Mouse (Mus musculus) midbrain, embryonic 12.5 days (tissue): ENCODE results near the gene Wdr3. TPM values are rescaled to one million over a fixed set of nuclear protein-coding genes. Genes with fewer than 3 reads are reported as not detected.
A peak's percentile ranks its signal among the peaks of the same experiment; 100 is the strongest.

Experiments
- ATAC-seq: fragments of 200-750 bp; cut with Nextera tagmentation; 2 replicates; pipeline ENCODE4 v1.8.0; 2017; ENCODE audit warnings: low read depth, moderate TSS enrichment, moderate library complexity; ENCODE audit not compliant: low FRiP score
- H3K27ac ChIP-seq: fragments of 300-500 bp; sonication (generic); replicated peaks from 2 replicates; pipeline ENCODE4 v1.5.1; 2016; ENCODE audit warnings: mild to moderate bottlenecking
- H3K27me3 ChIP-seq: fragments of 300-500 bp; sonication (generic); 2 replicates; pipeline ENCODE4 v1.6.1; 2016; ENCODE audit warnings: mild to moderate bottlenecking
- H3K36me3 ChIP-seq: fragments of 300-500 bp; sonication (generic); 2 replicates; pipeline ENCODE4 v1.6.1; 2016
- H3K4me1 ChIP-seq: fragments of 300-500 bp; sonication (generic); 2 replicates; pipeline ENCODE4 v1.6.1; 2016
- H3K4me2 ChIP-seq: fragments of 300-500 bp; sonication (generic); replicated peaks from 2 replicates; pipeline ENCODE4 v1.6.1; 2016; ENCODE audit warnings: mild to moderate bottlenecking, moderate library complexity
- H3K4me3 ChIP-seq: fragments of 300-500 bp; sonication (generic); 2 replicates; pipeline ENCODE4 v1.5.1; 2016; ENCODE audit warnings: mild to moderate bottlenecking
- H3K9ac ChIP-seq: fragments of 300-500 bp; sonication (generic); replicated peaks from 2 replicates; pipeline ENCODE4 v1.6.1; 2016; ENCODE audit warnings: mild to moderate bottlenecking, moderate library complexity
- H3K9me3 ChIP-seq: fragments of 300-500 bp; sonication (generic); 2 replicates; pipeline ENCODE4 v1.6.1; 2016; ENCODE audit warnings: mild to moderate bottlenecking
- WGBS: fragments of 180-500 bp; shearing (Covaris S2); methylation state at CpG from one replicate; pipeline ENCODE4 v1.1.7; 2016; 5-methylcytosine and 5-hydroxymethylcytosine counted together
- polyA plus RNA-seq: library from polyadenylated mRNA; unstranded; fragments of >200 nt; fragmentation: Nextera tagmentation; extraction: Ambion mirVana; gene quantifications from 2 replicates; pipeline ENCODE4 v1.2.1, GENCODE M21; 2016

Gene Wdr3
- 50.9 and 55.5 TPM in 2 replicates for polyA plus RNA-seq

- peak; percentile 99 for ATAC-seq
- peaks cover 13% of the 10 kb centered on the region for H3K4me1 ChIP-seq
- WGBS, result under 1% methylated on average over 55 of the region's 55 CpGs
- H3K9ac ChIP-seq, result peak within 1 kb of the TSS; percentile 89
- peak within 1 kb of the TSS; percentile 91 for H3K4me3 ChIP-seq
- H3K36me3 ChIP-seq, result peaks cover 26% of the 10 kb centered on the region
- H3K27me3 ChIP-seq, result no peaks in the 10 kb centered on the region
- no peaks in the 10 kb centered on the region for H3K9me3 ChIP-seq
- H3K27ac ChIP-seq, result peak within 1 kb of the TSS; percentile 92
- peak within 1 kb of the TSS; percentile 83 for H3K4me2 ChIP-seq
These were observed at the start of gene Wdr3, which contains the start of gene Gdap2 for GRCm38 (mm10) chr3:100162315-100163105. Wdr3 (minus strand) TSS chr3:100162407. Gdap2 (plus strand) TSS chr3:100162381.

GRCm38 (mm10) chr3:100206973-100207372, 44.8 kb upstream of the Wdr3 start:
- Histone ChIP-seq H3K4me3 (no peak overlapping the region), H3K36me3 (peaks cover 48% of the 10 kb centered on the region), H3K27me3 (no peaks in the 10 kb centered on the region), H3K9ac (no peak overlapping the region), H3K9me3 (no peaks in the 10 kb centered on the region), H3K4me1 (no peaks in the 10 kb centered on the region), H3K4me2 (no peak overlapping the region), H3K27ac (no peak overlapping the region)
- no peak for ATAC-seq
- 81% methylated on average over 1 of the region's 1 CpGs for WGBS

DNA sequence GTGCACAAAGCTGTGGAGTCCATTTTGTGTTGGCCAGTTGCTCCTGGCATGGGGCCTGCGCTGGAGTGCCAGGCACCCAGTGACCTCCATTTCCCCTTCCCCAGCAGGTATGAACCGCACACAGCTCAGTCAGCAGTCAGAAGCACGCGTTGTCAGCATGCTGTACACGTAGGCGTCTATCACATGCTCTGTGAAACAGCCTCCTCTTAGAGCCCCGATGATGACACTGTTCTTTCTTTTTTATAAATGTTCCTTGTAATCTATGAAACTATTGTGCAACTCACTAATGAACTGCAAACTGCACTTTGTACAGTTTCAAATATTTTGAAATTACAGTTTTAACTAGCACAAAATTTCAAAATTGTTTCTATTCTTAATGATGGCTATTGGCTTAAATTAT, 39.3 kb upstream of the Wdr3 start:
- H3K36me3 ChIP-seq, result peaks cover 59% of the 10 kb centered on the region
- no peak overlapping the region for H3K4me3 ChIP-seq
- no peak for ATAC-seq
- H3K4me2 ChIP-seq, result no peak overlapping the region
- H3K4me1 ChIP-seq, result no peaks in the 10 kb centered on the region
- H3K27me3 ChIP-seq, result no peaks in the 10 kb centered on the region
- 95% methylated on average over 7 of the region's 7 CpGs for WGBS
- H3K9me3 ChIP-seq, result no peaks in the 10 kb centered on the region
- no peak overlapping the region for H3K9ac ChIP-seq
- no peak overlapping the region for H3K27ac ChIP-seq

DNA sequence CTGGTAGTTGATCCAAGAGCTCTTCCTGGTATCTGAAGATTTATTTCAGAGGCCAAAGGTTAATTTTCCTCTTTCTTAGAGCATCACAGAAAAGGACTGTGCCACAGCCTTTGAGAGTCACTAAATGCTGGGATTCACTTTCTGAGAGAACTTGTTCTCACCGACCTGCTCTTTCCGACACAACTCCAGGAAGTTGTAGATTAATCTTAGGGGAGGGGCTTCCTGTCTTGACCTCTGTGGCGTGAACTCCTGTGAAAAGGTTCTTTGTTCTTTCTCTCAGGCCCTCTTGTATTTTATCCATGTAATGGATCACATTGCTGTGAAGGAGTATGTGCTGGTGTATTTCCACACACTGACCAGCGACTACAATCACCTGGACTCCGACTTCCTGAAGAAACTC, 32.0 kb upstream of the Wdr3 start:
- Histone ChIP-seq H3K4me1 (no peaks in the 10 kb centered on the region), H3K9ac (no peak overlapping the region), H3K36me3 (peaks cover 33% of the 10 kb centered on the region), H3K27me3 (no peaks in the 10 kb centered on the region), H3K9me3 (no peaks in the 10 kb centered on the region), H3K4me2 (no peak overlapping the region), H3K4me3 (no peak overlapping the region), H3K27ac (no peak overlapping the region)
- ATAC-seq, result no peak
- 77% methylated on average over 5 of the region's 5 CpGs for WGBS

- H3K27me3 ChIP-seq, result no peaks in the 10 kb centered on the region
- H3K4me3 ChIP-seq, result no peak overlapping the region
- no peak overlapping the region for H3K4me2 ChIP-seq
- peak; percentile 70; the same call in 1 of the 2 replicates for ATAC-seq
- 85% methylated on average over 11 of the region's 11 CpGs for WGBS
- H3K36me3 ChIP-seq, result peaks cover 39% of the 10 kb centered on the region
- no peaks in the 10 kb centered on the region for H3K9me3 ChIP-seq
- no peak overlapping the region for H3K27ac ChIP-seq
- H3K4me1 ChIP-seq, result no peaks in the 10 kb centered on the region
- H3K9ac ChIP-seq, result no peak overlapping the region
These were observed 27.7 kb upstream of the Wdr3 start for GRCm38 (mm10) chr3:100189861-100190260.

- Histone ChIP-seq H3K4me1 (no peaks in the 10 kb centered on the region), H3K36me3 (peaks cover 39% of the 10 kb centered on the region), H3K4me2 (no peak overlapping the region), H3K9ac (no peak overlapping the region), H3K4me3 (no peak overlapping the region), H3K27me3 (no peaks in the 10 kb centered on the region), H3K9me3 (no peaks in the 10 kb centered on the region), H3K27ac (no peak overlapping the region)
- 71% methylated on average over 1 of the region's 1 CpGs for WGBS
- peak; percentile 87 for ATAC-seq
These were observed 27.2 kb upstream of the Wdr3 start for GRCm38 (mm10) chr3:100189444-100189843.

DNA sequence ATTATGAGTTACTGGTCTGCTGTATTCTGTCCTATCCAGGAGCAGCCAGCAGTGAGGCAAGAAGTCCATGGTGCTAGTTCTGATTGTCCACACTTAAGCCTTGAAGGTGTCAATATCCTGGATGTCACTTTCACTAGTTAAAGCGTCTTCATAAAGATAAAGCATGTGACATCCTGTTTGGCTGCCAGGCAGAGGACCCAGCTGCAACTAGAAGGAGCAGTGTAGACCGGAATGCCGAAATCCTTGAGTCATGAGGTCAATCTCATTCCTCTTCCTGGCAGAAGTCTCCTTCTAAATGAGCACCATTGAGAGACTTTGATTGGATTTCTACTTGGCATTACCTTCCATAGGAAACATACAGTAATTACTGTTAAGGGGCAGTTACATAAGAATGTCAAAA, 18.3 kb upstream of the Wdr3 start:
- no peaks in the 10 kb centered on the region for H3K4me1 ChIP-seq
- no peak overlapping the region for H3K27ac ChIP-seq
- peaks cover 68% of the 10 kb centered on the region for H3K36me3 ChIP-seq
- no peak overlapping the region for H3K9ac ChIP-seq
- no peak for ATAC-seq
- H3K9me3 ChIP-seq, result no peaks in the 10 kb centered on the region
- H3K4me3 ChIP-seq, result no peak overlapping the region
- WGBS, result 81% methylated on average over 3 of the region's 3 CpGs
- H3K27me3 ChIP-seq, result no peaks in the 10 kb centered on the region
- H3K4me2 ChIP-seq, result no peak overlapping the region

GRCm38 (mm10) chr3:100176031-100176430, 13.8 kb upstream of the Wdr3 start:
- Histone ChIP-seq H3K27ac (no peak overlapping the region), H3K9ac (no peak overlapping the region), H3K9me3 (no peaks in the 10 kb centered on the region), H3K27me3 (no peaks in the 10 kb centered on the region), H3K4me3 (no peak overlapping the region), H3K36me3 (peaks cover 74% of the 10 kb centered on the region), H3K4me2 (no peak overlapping the region), H3K4me1 (no peaks in the 10 kb centered on the region)
- no peak for ATAC-seq
- WGBS, result 82% methylated on average over 2 of the region's 2 CpGs

DNA sequence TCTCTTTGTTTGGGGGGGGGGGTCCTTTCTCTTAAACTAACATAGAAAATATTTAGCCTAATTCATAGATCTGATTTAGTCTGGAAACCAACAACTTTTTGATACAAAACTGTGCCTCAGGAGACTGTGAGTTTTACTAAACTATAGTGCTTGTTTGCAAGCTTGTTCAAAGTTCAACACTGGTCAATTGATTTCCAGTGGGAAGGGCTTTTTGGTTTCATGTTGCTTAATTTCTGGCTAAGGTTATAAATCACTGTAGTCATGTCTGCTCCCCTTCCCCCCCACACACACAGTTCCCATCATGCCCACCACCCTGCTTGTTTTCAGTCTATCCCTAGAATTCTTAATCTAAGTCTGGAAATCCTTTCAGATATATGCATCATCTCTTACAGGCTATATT, 2.8 kb upstream of the Wdr3 start:
- H3K27me3 ChIP-seq, result no peaks in the 10 kb centered on the region
- no peak overlapping the region for H3K4me3 ChIP-seq
- no peak overlapping the region for H3K9ac ChIP-seq
- H3K27ac ChIP-seq, result no peak overlapping the region
- no peak overlapping the region for H3K4me2 ChIP-seq
- peaks cover 11% of the 10 kb centered on the region; the same call in 1 of the 2 replicates for H3K36me3 ChIP-seq
- H3K4me1 ChIP-seq, result peaks cover 13% of the 10 kb centered on the region
- no peak for ATAC-seq
- H3K9me3 ChIP-seq, result no peaks in the 10 kb centered on the region

GRCm38 (mm10) chr3:100163556-100163955, 1.3 kb upstream of the Wdr3 start:
- Histone ChIP-seq H3K4me3 (no peak overlapping the region), H3K4me2 (no peak overlapping the region), H3K9ac (no peak overlapping the region), H3K27ac (no peak overlapping the region), H3K9me3 (no peaks in the 10 kb centered on the region), H3K4me1 (peaks cover 13% of the 10 kb centered on the region), H3K36me3 (peaks cover 22% of the 10 kb centered on the region), H3K27me3 (no peaks in the 10 kb centered on the region)
- no peak for ATAC-seq
- WGBS, result 87% methylated on average over 2 of the region's 2 CpGs

GRCm38 (mm10) chr3:100161665-100162314, 417 bp downstream of the Wdr3 start:
- H3K27ac ChIP-seq, result peak overlapping the region; percentile 92; the same call in 1 of the 2 replicates
- H3K9ac ChIP-seq, result peak overlapping the region; percentile 89

DNA sequence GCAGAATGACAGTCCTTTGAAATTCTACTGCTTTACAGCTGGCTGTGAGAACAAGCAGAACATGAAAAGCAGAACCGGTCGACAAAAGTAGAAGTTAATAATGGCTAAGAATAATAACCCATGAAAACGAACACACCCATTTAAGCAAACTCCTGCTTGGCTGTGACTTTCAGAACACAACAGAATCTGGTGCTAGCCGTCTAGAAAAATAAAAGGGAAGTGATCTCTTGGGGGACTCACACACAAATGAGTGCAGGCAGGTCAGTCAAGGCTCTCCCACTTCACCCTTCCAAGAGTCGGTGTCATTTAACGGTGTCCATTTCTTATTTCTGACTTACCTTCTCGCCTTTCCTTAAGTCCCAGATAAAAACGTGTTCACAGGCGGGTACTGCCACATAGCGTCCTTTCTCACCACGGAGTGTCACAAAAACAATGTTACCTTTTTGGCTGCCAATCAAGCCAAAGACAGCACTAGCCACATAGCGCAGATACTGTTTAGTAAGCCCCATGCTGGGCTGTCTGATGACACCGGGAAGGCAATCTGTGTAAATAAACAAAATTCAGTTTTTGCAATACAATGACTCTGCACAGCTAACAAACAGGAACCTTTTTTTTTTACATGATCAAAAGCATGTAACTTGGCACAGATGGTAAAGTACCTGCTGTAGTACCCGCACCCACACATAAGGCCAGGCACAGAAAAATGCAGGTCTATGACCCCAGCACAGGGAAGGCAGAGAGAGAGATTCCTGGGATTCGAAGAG, 1.3 kb downstream of the Wdr3 start:
- Histone ChIP-seq H3K4me3 (peak overlapping the region; percentile 91), H3K4me1 (peaks cover 13% of the 10 kb centered on the region), H3K4me2 (peak overlapping the region; percentile 83), H3K9ac (peak overlapping the region; percentile 89; the same call in 1 of the 2 replicates), H3K9me3 (no peaks in the 10 kb centered on the region), H3K27ac (no peak overlapping the region), H3K36me3 (peaks cover 33% of the 10 kb centered on the region), H3K27me3 (no peaks in the 10 kb centered on the region)
- WGBS, result 87% methylated on average over 15 of the region's 15 CpGs
- ATAC-seq, result no peak

More at GRCm38 (mm10) chr3:100161665-100162314, 417 bp downstream of the Wdr3 start:
- no peaks in the 10 kb centered on the region for H3K9me3 ChIP-seq
- H3K4me1 ChIP-seq, result peaks cover 13% of the 10 kb centered on the region
- peak overlapping the region; percentile 83 for H3K4me2 ChIP-seq
- peaks cover 30% of the 10 kb centered on the region for H3K36me3 ChIP-seq
- WGBS, result 1% methylated on average over 35 of the region's 35 CpGs
- H3K4me3 ChIP-seq, result peak overlapping the region; percentile 91
- no peaks in the 10 kb centered on the region for H3K27me3 ChIP-seq
- no peak for ATAC-seq
